23 mouse cellular contexts compared by ENCODE assay signal in genomic region chr8:15209856-15210521, GRCm38 (mm10).
"Had no signal": no experiment of that assay in that cellular context is flagged by ENCODE, and none has a peak within 500 bp of the region (broad histone marks: within the 10 kb centered on the region; RNA-seq: fewer than 3 reads in every experiment).

No protein-coding gene starts in this region.

- H3K4me2 ChIP-seq: heart, embryonic 12.5 days; hindbrain, embryonic 12.5 days; hindbrain, embryonic 14.5 days; limb, embryonic 12.5 days; liver, embryonic 11.5 days; liver, embryonic 13.5 days; liver, embryonic 15.5 days had no signal

- H3K27ac ChIP-seq: heart, embryonic 10.5 days; hindbrain, embryonic 10.5 days; hindbrain, embryonic 12.5 days; hindbrain, embryonic 14.5 days; layer of hippocampus, adult 2 months; left cerebral cortex, adult 2 months; limb, embryonic 12.5 days; liver, embryonic 13.5 days; liver, embryonic 15.5 days had no signal

- H3K27me3 ChIP-seq: heart, embryonic 12.5 days; hindbrain, embryonic 12.5 days; limb, embryonic 12.5 days; liver, embryonic 13.5 days; liver, embryonic 15.5 days had no signal

- H3K9me3 ChIP-seq: heart, embryonic 10.5 days; heart, embryonic 12.5 days; hindbrain, embryonic 10.5 days; hindbrain, embryonic 12.5 days; limb, embryonic 10.5 days; limb, embryonic 12.5 days; liver, embryonic 13.5 days; liver, embryonic 15.5 days had no signal

- H3K36me3 ChIP-seq: heart, embryonic 10.5 days; heart, embryonic 12.5 days; hindbrain, embryonic 10.5 days; hindbrain, embryonic 12.5 days; limb, embryonic 10.5 days; limb, embryonic 12.5 days; liver, embryonic 13.5 days; liver, embryonic 15.5 days had no signal

- ATAC-seq: forebrain, postnatal 0 days; hindbrain, embryonic 16.5 days; inflammation-experienced regulatory T-cells, adult 6 months had no signal

- H3K9ac ChIP-seq: forebrain, postnatal 0 days; heart, embryonic 12.5 days; hindbrain, embryonic 12.5 days; hindbrain, embryonic 14.5 days; limb, embryonic 12.5 days; liver, embryonic 13.5 days; liver, embryonic 15.5 days had no signal

- H3K4me3 ChIP-seq: heart, embryonic 10.5 days; heart, embryonic 12.5 days; hindbrain, embryonic 10.5 days; hindbrain, embryonic 12.5 days; layer of hippocampus, adult 2 months; left cerebral cortex, adult 2 months; limb, embryonic 10.5 days; limb, embryonic 12.5 days; liver, embryonic 13.5 days; liver, embryonic 15.5 days had no signal

- H3K4me1 ChIP-seq: heart, embryonic 10.5 days; heart, embryonic 12.5 days; hindbrain, embryonic 12.5 days; limb, embryonic 12.5 days; liver, embryonic 13.5 days; liver, embryonic 15.5 days had no signal

- DNase-seq: forebrain, postnatal 0 days; gastrocnemius, postnatal 14 days; heart, adult 18-20 months; heart, postnatal 10 days; heart, postnatal 4 days; kidney, adult 18-20 months; kidney, postnatal 10 days; kidney, postnatal 36 days; liver; liver, embryonic 13.5 days had no signal
